Mouse (Mus musculus): ENCODE data around the gene Gm45140. TPM values are rescaled to one million over a fixed set of nuclear protein-coding genes. Genes with fewer than 3 reads are reported as not detected.

Gm45140 gene
- total and polyA plus RNA-seq, 3 experiments, result 4.3 to 25.7 (median 13.0) TPM

- Histone ChIP-seq H3K79me2 (replicated peaks; ENCODE audit: control insufficient read depth, extremely low read depth, insufficient read depth, poor library complexity, severe bottlenecking) (no peaks in the 10 kb centered on the region), H3K27me3 (replicated peaks) (no peaks in the 10 kb centered on the region), H3K4me1 (ENCODE audit: control insufficient read depth in 1 of 2, insufficient read depth in 2 of 2) (no peaks in the 10 kb centered on the region), H3K36me3 (replicated peaks in 1 of 2; ENCODE audit: control insufficient read depth in 1 of 2, insufficient read depth in 1 of 2, low read length in 1 of 2) (peaks cover 22 to 32% of the 10 kb centered on the region in 2 experiments), H3K9ac (ENCODE audit: insufficient read depth, low read depth) (no peak overlapping the region), H3K4me2 (ENCODE audit: insufficient read depth, low read depth, poor library complexity, severe bottlenecking) (no peak overlapping the region), H3K9me3 (replicated peaks; ENCODE audit: low read length) (no peaks in the 10 kb centered on the region), H3K4me3 (replicated peaks in 1 of 3; ENCODE audit: low read depth in 2 of 3, low read length in 2 of 3, poor library complexity in 1 of 3) (no peak overlapping the region), H3K27ac (ENCODE audit: insufficient read depth, low read depth) (no peak overlapping the region)
- DNase-seq (ENCODE audit: extremely low read depth), result no peak
- in situ Hi-C loops (cut with MboI; ENCODE audit: low pct_ligation_motif_present, low pct_unique_long_range_greater_than_20kb, low sequenced_read_pairs), result no loop called here
- no peak for TF ChIP-seq HCFC1 (IDR thresholded peaks at IDR 0.05; ENCODE audit: low read depth, low read length)
- no peak for TF ChIP-seq POLR2AphosphoS2 (IDR thresholded peaks at IDR 0.05; ENCODE audit: low read depth, low read length)
- no peak for TF ChIP-seq E2F4 (IDR thresholded peaks at IDR 0.05; ENCODE audit: insufficient replicate concordance, low read depth, low read length)
- no peak for TF ChIP-seq ZKSCAN1 (IDR thresholded peaks at IDR 0.05; ENCODE audit: borderline replicate concordance, low read depth, low read length)
- no peak for TF ChIP-seq CHD2 (IDR thresholded peaks at IDR 0.05; ENCODE audit: low read length)
- TF ChIP-seq ZNF384 (IDR thresholded peaks at IDR 0.05; ENCODE audit: low read depth, low read length), result no peak
- no peak for TF ChIP-seq MAX (IDR thresholded peaks at IDR 0.05; ENCODE audit: low read length)
- no peak for TF ChIP-seq BHLHE40 (IDR thresholded peaks at IDR 0.05; ENCODE audit: low read depth, low read length)
- TF ChIP-seq POLR2A (IDR thresholded peaks at IDR 0.05; ENCODE audit: low read depth, low read length), result no peak
- dilution Hi-C loops (cut with MboI; ENCODE audit: extremely low pct_ligation_motif_present, extremely low pct_unique_long_range_greater_than_20kb, low sequenced_read_pairs), result no loop called here
Observed at GRCm38 (mm10) chr6:87787108-87787890, 48.3 kb downstream of the Gm45140 start.

GRCm38 (mm10) chr6:87786621-87787020, 49.0 kb downstream of the Gm45140 start:
- no peak for DNase-seq (ENCODE audit: extremely low read depth)
- Histone ChIP-seq H3K27ac (ENCODE audit: insufficient read depth, low read depth) (no peak overlapping the region), H3K9me3 (replicated peaks; ENCODE audit: low read length) (no peaks in the 10 kb centered on the region), H3K4me2 (ENCODE audit: insufficient read depth, low read depth, poor library complexity, severe bottlenecking) (no peak overlapping the region), H3K36me3 (replicated peaks in 1 of 2; ENCODE audit: control insufficient read depth in 1 of 2, insufficient read depth in 1 of 2, low read length in 1 of 2) (peaks cover 15 to 25% of the 10 kb centered on the region in 2 experiments), H3K79me2 (replicated peaks; ENCODE audit: control insufficient read depth, extremely low read depth, insufficient read depth, poor library complexity, severe bottlenecking) (no peaks in the 10 kb centered on the region), H3K4me3 (replicated peaks in 1 of 3; ENCODE audit: low read depth in 2 of 3, low read length in 2 of 3, poor library complexity in 1 of 3) (no peak overlapping the region), H3K27me3 (replicated peaks) (no peaks in the 10 kb centered on the region), H3K9ac (ENCODE audit: insufficient read depth, low read depth) (no peak overlapping the region), H3K4me1 (ENCODE audit: control insufficient read depth in 1 of 2, insufficient read depth in 2 of 2) (no peaks in the 10 kb centered on the region)
- in situ Hi-C loops (cut with MboI; ENCODE audit: low pct_ligation_motif_present, low pct_unique_long_range_greater_than_20kb, low sequenced_read_pairs), result no loop called here
- dilution Hi-C loops (cut with MboI; ENCODE audit: extremely low pct_ligation_motif_present, extremely low pct_unique_long_range_greater_than_20kb, low sequenced_read_pairs), result no loop called here
- no peak for TF ChIP-seq E2F4 (IDR thresholded peaks at IDR 0.05; ENCODE audit: insufficient replicate concordance, low read depth, low read length)
- no peak for TF ChIP-seq TBP (conservative IDR thresholded peaks at IDR 0.05; ENCODE audit: low read depth, low read length)
- TF ChIP-seq ZKSCAN1 (IDR thresholded peaks at IDR 0.05; ENCODE audit: borderline replicate concordance, low read depth, low read length), result no peak
- no peak for TF ChIP-seq ZNF384 (IDR thresholded peaks at IDR 0.05; ENCODE audit: low read depth, low read length)
- TF ChIP-seq ELF1 (IDR thresholded peaks at IDR 0.05; ENCODE audit: low read depth, low read length), result no peak
- TF ChIP-seq MAFK (IDR thresholded peaks at IDR 0.05; ENCODE audit: insufficient replicate concordance, low read length), result no peak
- TF ChIP-seq POLR2A (IDR thresholded peaks at IDR 0.05; ENCODE audit: low read depth, low read length), result no peak
- no peak for TF ChIP-seq ZMIZ1 (IDR thresholded peaks at IDR 0.05; ENCODE audit: low read depth, low read length)
- TF ChIP-seq MAZ (IDR thresholded peaks at IDR 0.05; ENCODE audit: low read depth, low read length), result no peak
- no peak for TF ChIP-seq RCOR1 (conservative IDR thresholded peaks at IDR 0.05; ENCODE audit: low read depth, low read length)
- TF ChIP-seq CHD2 (IDR thresholded peaks at IDR 0.05; ENCODE audit: low read length), result no peak
- TF ChIP-seq NRF1 (IDR thresholded peaks at IDR 0.05; ENCODE audit: low read depth, low read length), result no peak
- no peak for TF ChIP-seq SMC3 (IDR thresholded peaks at IDR 0.05; ENCODE audit: low read depth, low read length)
- TF ChIP-seq BHLHE40 (IDR thresholded peaks at IDR 0.05; ENCODE audit: low read depth, low read length), result no peak
- TF ChIP-seq RAD21 (IDR thresholded peaks at IDR 0.05; ENCODE audit: low read depth, low read length), result no peak

Measured in CH12.LX (cell line).